Mouse (Mus musculus): Measurements from ENCODE around the gene Pced1b.
A peak's percentile ranks its signal among the peaks of the same experiment; 100 is the strongest.
"Not testable (repeated sequence)": the region's sequence is repeated elsewhere in the genome, so short reads cannot be mapped to it uniquely, and the experiment has no call there.

Gene Pced1b

DNA sequence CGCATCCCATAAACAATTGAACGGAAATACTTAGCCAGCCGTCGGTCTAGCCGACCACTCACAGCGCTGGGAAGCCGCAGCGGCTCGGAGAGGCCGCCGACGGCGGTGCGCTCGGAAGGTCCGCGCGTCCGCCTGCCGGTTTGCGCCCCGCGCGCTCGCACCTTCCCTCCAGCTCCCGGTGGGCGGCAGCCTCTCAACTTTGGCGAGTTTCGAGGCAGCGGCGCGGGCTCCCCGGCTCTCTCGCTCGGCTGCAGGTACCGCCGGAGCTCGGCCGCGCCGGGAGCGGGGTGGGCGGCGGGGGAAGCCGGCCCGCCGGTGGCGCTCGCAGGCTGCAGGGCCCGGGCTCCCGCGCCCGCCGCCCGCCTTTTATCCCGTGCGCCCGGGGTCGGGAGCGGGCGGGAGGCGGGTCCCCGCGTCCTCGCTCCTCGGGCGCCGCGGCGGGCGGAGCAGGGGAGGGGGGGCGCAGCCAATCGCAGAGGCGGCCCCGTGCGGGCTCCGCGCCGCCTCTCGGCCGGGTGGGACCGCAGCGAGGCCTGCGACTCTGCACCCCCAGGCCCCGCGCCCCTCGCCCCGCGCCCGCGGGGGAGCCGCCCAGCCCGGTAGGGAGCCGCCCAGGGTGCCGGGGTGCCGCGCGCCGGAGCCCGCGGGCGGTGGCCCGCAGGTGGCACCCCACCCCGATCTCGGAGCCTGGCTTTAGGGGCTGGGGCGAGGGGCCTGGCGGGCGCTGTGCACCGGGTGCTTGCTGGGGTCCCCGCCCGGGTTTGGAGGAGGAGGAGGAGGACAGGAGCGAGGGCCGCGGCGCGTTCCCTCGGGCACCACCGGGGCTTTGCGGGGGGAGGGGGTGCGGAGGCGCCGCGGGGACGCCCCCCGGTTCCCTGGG lies at the start of gene Pced1b, which contains the start of gene Amigo2:
Pced1b (plus strand) TSS at position 197 of the 880 bp plus-strand sequence.
Amigo2 (minus strand) TSS at position 377 of the 880 bp plus-strand sequence.
- DNase-seq (ENCODE audit: low spot score): peak; percentile 73

DNA sequence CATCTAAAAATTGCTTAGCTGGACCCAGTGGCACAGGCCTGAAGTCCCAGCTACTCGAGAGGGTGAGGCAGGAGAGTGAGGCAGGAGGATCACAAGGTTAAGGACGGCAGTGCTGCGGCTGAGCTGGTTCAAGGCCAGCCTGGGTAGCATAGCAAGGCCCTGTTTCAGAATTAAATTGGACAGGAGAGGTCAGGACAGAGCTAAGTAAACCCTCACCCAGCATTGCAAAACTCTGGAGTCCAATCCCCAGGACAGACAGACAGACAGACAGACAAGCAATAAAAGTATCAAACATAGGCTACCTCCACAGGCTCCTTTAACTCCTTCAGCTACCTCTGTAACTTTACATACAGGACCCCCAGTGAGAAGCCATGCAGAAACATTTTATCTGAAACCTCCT lies 42.0 kb upstream of the Pced1b start:
- DNase-seq (ENCODE audit: low spot score): no peak

DNA sequence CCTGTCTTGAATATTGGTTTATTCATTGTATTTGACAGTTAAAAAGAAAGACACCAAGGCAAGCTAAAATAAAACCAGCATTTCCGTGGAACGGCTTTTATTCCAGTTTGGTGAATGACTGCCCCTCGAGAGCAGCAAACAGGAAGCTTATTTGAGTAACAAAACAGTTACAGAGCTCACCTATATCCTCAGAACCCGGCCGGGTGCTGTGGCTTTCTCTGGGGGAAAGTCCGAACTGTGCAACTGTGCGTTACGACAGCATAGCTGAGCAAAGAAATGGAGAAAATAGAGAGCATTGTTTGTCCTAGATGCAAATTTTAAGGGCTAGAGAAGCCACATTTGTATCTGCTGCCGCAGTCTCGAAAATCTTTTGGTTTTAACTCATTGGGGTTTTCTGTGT lies 41.1 kb upstream of the Pced1b start:
- DNase-seq (ENCODE audit: low spot score): no peak

DNA sequence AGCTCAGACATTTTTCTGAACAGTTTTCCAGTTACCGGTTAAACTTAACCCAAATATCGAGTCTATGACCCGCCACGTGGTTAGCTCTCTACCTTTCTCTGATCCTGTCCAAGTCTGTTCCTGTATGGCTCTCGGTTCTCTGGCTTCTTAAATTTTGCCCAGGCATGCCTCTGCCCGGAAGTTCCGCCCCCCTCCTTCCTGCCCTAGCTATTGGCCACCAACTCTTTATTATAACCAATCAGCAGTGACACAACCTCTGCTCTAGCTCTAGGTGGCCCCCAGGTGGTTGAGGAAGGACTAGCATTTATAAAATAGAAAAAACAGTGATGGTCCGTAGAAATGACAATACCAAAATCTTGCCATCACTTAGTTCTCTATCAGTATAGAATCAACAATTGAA lies 40.4 kb upstream of the Pced1b start:
- DNase-seq (ENCODE audit: low spot score): no peak

DNA sequence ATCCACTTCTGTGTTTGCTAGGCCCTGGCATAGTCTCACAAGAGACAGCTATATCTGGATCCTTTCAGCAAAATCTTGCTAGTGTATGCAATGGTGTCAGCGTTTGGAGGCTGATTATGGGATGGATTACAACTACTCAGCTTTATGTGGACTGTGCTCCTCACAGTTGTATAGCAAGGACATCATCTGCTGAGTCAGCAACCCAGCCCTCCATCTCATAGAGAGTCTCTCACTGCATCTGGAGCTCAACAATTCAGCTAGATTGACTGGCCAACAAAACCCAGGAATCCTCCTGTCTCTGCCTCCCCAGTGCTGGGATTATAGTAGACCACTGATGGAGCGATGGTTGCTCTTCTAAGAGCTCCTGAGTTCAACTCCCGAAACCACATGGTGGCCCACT lies 37.2 kb upstream of the Pced1b start:
- not testable (repeated sequence) for DNase-seq (ENCODE audit: low spot score)

DNA sequence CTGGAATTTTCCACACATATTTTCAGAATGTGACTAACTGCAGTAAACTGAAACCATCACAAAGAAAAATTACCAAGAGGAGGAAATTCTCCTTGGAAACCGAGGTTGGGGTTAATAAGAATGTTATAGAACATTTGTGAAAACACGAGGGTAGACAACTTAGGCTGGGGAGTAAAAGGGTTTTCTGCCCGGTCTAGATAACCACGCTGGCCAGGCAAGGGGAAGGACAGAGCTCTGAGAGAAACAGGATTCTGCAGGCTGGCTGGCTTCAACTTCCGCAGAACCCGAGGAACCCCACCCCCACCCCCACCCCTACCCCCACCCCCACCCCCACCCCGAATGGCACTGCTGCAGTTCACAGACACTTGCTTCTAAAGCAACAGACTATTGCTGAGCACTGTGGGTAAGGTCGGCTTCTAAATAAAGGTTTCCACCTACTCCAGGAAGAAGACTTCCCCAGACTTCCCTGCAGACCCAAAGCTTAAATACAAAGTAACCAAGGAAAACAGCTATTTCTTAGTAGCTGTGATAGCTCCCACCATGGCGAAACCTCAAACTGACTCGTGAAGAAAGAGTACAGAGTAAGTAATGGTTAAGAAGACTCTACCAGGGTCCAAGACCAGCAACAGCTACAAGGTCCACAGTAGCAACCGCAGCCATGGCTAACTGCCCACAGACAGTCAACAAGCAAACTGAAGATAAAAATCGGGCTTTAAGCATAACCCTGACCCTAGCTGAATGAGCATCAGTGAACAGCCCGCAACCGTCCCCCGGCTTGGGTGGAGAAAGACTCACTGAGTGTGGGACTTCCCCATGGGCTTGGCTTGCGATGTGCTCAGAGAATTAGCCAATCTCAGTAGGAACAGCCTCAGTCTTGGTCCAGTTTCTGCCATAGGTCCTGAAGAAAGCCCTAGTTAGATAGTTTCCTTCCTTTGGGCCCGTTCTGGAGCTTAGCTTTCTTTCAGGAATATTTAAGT lies 34.1 kb upstream of the Pced1b start:
- DNase-seq (ENCODE audit: low spot score): no peak

DNA sequence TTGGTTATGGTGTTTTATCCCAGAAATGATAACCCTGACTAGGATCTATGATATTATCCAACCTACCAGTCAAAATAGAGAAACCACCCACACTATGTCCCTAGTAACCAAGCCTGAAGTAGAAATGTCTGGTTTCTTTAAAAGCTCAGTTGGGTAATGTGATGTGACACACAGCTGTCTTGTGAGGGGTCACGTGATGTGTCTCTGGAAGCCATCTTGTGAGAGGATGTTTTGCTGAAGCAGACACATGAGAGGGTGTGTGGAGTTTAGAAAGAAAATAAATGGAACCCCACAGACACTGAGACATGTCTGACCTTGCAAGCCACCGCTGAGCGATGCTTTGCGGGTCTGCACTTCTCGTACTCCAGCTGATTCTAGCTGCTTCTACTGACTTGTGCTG lies 30.1 kb upstream of the Pced1b start:
- no peak for DNase-seq (ENCODE audit: low spot score)

DNA sequence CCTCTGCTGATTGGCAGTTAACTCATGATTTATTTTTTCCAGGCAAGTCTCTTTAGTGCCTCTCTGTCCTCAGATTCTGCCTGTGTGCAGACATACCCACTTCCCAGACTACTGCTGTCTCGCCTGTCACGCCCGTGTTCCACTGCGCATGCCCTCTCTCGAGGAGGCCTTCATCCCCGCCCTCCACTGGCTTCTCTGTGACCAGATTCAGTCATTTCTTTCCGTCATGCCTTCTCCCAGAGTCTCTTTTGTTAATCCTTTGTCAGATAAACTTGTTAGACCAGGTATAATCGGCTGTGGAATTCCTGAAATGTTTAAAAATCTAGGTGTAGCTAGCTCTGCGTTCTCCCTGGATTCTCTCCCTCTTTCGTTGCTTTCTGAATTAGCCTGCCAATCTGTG lies 23.5 kb upstream of the Pced1b start:
- no peak for DNase-seq (ENCODE audit: low spot score)

DNA sequence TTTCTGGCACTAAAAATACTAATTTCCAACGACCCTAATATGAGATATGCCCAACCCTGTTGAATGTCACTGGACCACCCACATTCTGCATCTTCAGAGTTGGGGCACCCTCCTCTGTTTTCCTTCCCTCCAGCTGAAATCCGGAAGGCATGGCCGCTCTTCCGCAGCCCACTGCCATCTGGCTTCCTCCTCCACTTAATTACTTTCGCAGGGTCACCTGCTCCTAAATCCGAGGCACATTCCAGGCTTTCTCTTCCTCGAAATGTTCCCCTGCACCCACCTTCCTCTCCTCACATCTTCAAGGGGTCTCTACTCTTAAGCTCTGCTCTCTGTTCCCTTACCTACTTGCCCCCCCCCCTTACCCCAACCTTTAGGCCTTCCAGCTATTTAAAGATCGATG lies 22.9 kb upstream of the Pced1b start:
- DNase-seq (ENCODE audit: low spot score): no peak

DNA sequence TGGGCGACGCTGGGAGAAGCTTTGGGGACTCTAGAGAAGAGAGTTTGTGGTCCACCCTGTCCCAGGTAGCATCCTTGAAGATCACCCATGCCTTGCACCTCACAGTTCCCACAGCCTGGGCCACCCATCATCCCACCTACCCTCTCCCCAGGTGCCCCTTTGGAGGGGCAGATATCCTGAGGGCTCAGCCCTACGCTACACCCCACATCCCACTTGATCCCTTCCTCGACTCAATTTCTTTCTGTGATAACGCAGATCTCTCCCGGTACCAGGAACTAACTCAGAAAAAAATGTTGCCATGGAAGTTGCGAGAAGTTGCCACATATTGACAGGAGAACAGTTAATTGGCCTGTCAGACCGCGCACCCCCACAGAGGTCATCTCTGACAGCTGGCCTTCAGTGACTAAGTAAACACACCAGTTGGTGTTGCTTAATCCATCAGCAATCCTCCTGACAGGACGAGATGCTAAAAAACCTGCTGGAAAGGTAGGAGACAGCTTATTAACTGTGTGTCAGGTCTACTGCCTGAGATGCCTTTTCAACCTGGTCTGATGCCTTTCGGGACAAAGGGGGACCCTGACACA lies 17.3 kb upstream of the Pced1b start:
- no peak for DNase-seq (ENCODE audit: low spot score)

DNA sequence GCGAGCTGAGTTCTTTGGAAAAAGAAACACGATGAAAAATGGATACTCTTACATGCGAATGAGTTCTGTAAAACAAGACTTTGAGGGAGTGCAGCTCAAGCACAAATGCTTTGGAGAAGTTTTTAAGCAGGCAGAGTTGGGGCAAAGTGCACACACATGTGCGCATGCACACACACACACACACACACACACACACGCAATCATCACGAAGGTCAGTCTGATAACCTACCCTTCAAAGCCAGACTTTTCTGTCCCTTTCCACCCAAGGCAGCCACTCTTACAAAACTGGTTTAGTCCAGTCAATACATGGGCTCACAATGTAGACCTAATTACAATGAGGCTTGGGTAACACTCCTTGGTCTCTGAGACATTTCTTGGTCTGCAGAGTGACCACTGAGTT lies 12.8 kb upstream of the Pced1b start:
- no peak for DNase-seq (ENCODE audit: low spot score)

DNA sequence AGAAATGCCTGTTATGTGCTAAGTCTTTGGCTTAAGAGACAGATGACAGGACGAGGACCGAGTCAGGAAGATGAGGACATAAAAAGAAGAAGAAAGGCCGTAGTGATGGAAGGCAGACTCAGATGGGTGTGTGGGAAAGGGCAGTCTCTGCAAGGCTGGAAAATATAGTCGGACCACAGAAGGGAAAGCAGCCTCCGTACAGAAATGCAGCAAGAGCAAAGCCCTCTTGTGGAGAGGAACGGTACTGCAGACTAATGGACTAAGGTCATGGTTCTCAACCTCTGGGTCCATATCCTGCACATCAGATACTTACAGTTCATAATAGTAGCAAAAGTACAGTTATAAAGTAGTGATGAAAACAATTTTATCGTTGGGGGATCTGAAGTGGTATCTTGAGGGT lies 11.7 kb upstream of the Pced1b start:
- DNase-seq (ENCODE audit: low spot score): peak; percentile 88

DNA sequence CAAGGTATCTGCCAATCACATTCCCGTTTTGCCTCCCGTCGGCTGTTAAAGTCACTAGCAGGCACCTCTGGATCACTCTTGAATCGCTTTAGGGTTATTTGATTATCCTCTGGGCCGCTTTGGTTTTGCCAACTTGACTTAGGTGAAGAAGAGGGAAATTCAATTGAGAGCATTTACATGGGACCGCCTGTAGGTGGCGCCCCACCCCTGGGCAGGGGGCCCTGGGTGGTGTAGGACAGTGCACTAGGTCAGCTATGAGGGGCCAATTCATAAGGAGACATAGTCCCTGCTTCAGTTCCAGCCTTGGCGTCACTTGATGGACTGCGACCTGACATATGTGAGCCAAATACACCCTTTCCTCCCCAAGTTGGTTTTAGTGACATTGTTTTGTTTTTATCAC lies 10.0 kb upstream of the Pced1b start:
- peak; percentile 28 for DNase-seq (ENCODE audit: low spot score)

DNA sequence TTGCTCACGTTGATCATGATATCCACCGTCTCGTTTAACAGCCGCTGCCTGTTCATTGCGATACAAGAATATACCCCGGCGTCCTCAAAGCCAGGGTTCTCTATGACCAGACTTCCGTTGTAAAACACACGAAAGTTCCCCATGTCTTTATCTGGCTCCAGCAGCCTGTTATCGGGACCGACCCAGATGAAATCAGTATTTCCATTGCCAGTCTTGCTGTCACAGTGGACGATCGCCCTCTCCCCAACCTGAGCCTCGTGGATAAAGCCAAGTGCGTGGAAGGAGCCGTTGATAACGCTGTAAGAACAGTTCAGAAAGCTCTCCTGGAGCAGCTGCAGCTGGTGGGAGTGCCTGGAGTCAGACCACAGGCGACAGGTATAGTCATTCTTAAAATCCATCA lies 1.5 kb upstream of the Pced1b start:
- DNase-seq (ENCODE audit: low spot score): no peak

DNA sequence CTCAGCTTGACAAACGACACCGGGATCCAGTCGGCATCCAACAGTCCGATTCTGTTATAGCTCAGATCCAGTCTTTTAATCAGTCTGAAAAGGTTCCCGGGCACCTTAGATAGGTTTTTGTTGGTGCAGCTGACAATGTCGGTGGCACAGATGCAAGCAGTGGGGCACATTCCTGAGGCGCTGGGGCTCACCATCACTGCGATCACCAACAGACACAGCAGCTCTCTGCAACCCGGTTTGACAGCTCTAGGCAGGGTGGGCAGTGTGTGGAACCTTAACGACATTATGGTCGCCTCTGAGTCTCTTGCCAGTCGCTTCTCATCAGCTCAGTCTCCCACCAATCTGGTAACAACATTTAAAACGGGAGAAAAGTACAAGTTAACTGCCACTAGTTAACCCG lies 651 bp upstream of the Pced1b start:
- peak; percentile 31 for DNase-seq (ENCODE audit: low spot score)

DNA sequence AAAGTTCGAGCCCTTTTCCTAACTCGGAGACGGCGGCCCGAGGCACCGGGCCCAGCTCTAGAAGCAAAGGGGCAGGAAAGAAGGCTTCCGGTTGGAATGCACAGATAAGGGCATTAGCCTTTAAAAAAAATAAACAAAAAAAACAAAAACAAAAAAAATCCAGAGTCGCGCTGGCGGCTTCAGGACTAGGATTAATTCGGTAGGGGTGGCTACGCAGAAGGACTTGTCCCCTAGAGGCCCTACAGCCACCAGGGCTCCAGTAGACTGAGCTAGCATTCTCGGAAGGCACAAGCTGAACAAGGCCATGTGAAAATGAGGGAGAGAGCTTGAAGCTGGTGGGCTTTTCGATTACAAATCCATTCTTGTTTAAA lies 869 bp downstream of the Pced1b start:
- DNase-seq (ENCODE audit: low spot score): peak; percentile 69

DNA sequence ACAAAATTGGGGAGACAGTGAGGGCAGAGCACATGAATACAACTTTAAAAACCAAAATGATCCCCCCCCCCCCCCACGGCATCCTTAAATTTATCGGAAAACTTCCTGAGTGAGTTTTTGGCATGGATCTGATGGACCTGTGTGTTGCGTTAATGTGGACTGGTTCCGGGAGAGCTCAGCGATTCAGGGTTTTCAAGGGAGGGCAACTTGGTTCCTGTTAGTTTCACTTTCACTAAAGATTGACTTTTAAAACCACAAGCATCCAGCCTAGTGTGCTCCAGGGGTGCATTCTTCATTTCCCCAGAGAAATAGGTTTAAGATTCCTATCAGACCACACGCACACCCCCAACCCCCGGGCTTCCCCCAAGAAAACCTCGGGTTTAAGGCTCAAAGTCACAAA lies 1.4 kb downstream of the Pced1b start:
- DNase-seq (ENCODE audit: low spot score): no peak

DNA sequence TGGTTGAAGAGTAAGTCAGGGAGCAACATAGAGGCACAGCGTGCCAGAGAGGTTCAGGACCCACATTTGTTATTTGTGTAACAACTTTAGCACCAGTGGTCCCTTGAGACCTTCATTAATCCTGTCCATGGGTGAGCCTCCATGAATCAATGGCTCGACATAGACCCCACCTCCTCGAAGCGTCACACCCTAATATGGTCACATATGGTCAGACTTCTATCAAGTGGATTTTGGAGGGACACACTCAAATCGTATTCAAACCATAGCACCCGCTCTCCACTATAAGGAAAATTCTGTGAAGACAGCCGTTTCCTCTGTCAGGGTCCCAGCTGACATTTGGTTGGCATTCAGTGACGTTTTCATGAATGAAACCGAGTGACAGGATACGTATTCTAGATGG lies 2.4 kb downstream of the Pced1b start:
- no peak for DNase-seq (ENCODE audit: low spot score)

DNA sequence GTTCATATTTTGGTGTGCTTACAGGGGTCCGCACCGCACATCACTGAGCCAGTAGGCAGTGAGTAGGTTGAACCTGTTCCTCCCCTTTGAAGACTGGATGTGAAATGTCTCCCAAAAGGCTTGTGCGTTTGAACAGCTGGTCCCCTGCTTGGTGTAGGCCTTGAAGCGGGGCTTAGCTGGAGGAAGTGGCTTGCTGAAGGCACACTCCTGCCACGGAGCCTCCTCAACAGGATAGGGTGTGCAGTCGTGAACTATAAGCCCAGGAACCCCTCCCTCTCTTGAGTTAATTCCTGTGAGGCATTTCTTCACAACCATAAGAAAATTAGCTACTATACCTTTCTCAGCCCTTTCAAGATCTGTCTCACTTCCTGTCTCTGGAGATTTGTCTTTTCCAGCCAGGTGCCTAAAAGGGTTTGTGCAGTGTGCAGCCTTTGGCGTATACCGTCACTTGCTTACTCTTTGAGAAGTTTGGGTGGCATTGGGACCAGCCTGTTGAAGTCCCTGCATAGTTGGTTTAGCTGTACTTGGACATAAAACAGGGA lies 5.7 kb downstream of the Pced1b start:
- no peak for DNase-seq (ENCODE audit: low spot score)

DNA sequence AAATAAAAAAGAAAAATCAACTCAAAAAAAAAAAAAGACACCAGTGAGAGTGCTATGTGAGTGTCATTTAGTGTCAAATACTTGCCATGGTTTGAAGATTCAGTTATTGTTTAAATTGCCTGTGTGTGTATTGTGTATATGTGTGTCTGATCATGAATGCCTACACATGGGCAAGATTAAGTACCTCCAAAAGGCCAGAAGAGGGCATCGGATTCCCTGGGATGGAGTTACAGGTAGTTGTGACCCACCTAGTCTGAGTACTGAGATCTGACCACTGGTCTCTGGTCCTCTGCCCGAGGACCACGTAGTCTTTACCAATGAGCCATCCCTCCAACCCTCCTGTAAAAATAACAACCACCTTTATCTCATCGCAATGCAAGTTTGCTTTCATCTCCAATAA lies 7.5 kb downstream of the Pced1b start:
- no peak for DNase-seq (ENCODE audit: low spot score)

DNA sequence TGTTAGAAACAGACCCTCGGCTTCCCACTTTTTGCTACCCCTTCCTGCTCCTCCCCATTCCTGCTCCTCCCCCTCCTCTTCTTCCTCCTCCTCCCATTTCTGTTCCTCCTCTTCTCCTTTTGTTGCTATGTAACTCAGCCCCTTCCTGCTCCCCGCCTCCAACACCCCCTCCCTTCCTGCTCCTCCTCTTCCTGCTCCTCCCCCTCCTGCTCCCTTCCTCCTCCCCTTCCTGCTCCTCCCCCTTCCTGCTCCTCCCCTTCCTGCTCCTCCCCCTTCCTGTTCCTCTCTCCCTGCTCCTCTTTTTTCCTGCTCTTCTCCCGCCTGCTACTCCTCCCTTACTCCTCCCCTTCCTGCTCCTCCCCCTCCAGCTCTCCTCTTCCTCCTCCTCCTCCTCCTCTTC lies 8.9 kb downstream of the Pced1b start:
- no peak for DNase-seq (ENCODE audit: low spot score)

DNA sequence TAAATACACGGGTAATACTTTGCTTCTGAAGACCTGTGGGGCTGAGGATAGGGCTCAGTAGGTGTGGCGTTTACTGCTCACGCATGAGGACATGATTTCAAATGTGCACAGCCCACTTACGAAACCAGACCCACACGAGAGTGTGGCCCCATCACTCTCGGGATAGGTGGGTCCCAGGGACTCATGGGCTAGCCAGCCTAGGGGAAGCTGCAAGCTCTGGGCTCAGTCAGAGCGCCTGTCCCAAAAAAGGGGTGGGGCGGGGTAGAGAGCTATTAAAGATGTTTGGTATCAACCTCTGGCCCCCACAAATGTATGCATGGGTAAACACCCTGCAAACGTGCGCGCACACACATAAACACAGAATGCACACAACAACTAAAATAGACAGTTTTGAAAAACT lies 9.5 kb downstream of the Pced1b start:
- DNase-seq (ENCODE audit: low spot score): no peak

All from embryo, embryonic 10.5 days (tissue).